Mouse (Mus musculus): ENCODE measurements at regions not wholly inside any gene's neighbourhood (a gene's known extent, or its start where the extent isn't known, plus 50 kb on each side); places are given as distances from the start of the nearest gene placed in this dataset.
"Not testable (repeated sequence)": the region's sequence is repeated elsewhere in the genome, so short reads cannot be mapped to it uniquely, and the experiment has no call there.

DNA sequence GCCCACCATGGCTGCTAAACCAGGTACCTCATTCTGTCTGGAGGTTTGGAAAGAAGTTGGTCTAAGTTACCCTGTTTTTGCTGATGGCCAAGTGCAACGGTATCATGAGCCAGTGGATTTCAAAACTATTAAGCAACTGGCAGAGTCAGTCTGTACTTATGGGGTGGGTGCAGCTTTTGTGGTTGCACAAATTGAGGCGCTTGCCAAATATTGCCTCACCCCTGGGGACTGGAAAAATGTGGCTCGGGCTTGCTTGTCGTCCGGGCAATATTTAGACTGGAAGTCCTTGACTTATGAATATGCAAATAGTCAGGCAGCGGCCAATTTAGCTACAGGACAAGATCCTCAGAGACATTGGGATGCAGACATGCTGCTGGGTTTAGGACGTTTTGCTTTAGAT lies 110.2 kb downstream of the Olfr164 start:
- DNase-seq: no peak

DNA sequence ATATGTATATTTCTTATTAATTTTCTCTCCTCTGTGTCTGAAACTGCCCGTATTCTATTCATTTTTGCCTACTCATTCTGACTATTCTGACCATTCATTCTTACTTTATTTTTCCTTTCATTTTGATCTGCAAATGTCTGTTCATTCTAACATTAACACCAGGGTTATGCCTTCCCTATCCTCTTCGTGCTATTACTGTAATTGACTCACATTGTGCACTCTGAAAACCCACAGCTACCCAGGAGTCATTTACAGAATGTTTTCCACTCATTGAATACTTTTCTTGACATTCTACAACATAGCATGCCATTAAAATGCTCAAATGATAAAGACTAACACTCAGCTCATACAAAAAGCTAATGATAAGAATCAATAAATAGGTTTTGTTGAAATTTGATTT lies 112.9 kb downstream of the Olfr164 start:
- no peak for DNase-seq

DNA sequence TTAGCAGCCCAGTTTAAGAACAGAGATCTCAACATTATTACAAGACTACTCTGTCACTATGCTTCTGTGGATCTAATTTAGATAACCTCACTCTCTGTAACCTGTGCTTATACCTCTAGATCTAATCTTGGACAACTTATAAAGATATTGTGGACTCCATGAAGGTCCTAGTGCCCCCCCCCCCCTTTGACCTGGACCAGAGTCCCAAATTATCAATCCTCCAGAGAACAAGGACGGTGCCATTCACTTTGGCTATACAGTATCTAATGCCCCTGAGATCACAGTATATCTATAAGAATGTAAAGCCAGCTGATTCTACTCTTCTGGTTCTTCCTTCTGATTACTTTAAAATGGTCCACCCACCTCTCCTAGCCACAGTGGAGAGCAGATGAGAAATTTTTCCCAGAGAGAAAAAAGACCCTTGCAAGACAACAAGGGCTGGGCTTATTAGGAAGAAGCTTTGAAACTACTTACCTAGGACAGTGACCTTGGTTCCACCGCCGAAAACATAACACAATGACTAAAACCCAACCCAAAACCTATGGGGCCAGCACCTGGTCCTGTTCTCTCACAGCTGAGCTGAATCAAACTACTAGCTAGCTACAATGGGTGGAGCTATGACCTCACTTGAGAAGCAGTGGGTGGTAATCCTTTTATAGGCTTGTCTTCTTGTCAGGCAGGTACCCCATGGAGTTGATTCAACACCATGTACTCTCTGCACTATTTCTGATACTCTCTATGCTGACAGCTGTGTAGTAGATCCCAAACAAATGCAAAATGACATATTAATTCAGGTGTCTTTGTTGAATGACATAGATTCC lies 113.9 kb downstream of the Olfr164 start:
- DNase-seq: no peak

DNA sequence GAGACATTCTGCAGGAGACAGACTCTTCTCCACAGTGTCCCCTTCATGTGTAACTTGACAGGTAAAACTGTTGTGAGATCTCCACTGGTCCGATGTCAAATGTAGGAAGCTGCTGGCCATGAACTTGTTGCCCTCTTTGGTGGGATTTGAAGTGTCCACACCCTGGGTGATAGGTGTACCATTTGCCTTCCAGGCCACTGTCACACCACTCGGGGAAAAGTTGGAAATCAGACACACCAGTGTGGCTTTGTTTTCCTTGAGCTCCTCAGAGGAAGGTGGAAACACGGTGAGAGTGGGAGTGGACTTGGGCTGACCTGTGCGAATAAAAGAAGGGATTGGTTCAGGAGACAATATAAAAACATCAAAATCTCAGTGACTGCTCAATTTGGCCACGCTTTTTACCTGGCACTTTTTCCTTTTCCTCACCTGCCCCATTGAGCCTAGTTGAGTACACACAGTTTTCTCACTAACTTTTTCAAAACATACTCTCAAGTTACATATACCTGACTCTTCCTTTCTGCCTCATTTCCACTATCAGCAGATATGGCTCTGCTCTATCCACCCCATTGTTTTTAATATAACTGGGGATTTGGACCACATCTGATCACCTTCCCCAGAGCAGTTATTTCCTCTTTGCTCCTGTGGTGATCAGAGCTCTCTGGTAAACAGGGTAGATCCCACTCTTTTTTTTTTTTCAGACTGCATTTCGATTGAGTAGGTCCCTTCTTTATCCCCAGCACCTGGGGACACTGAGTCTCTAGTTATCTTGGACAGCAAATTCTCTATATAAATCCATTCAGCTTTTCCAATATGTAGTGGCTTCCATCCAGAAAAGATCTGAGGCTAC lies 115.1 kb downstream of the Olfr164 start:
- DNase-seq: no peak

DNA sequence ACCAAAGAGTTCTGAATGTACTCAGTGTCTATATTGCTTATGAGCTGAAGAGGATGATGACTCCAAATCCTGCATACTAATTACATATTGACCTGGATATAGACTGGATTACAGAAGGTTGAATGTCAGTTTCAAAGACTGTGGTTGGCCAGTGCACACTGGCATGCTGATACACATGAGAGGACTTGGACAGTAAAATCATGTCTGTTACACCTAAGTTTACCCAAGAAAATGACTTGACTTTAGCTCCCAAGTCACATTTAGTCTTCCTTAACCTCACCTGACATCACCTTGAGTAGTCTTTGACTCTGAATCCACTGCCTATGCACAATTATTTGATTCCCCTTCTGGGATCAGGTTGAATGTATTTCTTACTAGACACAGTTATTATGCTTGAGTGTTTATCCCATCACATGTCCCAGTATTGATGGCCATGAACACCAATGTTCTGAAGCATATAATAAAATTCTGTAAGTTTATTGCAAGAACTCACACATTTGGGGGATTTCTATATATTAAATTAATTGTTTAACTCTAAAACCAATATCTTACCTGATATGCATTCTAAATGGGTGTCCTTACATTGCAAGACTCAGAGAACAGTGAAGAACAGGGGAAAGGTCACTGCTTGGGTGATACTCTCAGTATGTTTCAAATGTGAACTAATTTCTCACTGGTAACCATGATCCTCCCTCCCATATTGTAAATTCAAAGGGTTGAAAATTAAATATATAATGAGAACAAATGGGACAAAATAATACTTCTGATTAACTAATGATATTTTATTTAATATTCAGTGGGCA lies 116.0 kb downstream of the Olfr164 start:
- DNase-seq: no peak

DNA sequence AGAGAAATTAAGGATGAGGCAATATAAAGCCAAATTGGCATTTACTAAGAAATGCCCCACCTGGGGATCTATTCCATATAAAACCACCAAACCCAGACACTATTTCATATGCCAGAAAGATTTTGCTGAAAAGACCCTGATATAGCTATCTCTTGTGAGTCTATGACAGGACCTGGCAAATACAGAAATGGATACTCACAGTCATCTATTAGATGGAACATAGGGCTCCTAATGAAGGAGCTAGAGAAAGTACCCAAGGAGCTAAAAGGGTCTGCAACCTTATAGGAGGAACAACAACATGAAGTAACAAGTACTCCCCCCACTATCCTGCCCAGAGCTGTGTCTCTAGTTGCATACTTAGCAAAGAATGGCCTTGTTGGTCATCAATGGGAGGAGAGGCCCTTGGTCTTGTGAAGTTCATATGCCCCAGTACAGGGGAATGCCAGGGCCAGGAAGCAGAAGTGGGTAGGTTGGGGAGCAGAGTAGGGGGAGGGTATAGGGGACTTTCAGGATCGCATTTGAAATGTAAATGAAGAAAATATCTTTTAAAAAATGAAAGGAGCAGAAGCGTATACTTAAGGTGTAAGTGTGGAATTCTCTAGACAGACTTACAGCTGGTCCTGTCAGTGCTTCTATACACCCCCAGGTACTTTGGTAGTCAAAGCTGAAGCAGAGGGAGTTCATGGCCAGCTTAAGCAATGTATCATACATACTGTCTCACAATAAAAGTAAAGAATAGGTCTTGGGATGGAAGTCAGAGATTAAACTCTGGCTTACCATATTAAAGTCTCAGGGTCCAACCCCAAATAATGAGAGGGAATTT lies 128.2 kb downstream of the Olfr164 start:
- DNase-seq: no peak

DNA sequence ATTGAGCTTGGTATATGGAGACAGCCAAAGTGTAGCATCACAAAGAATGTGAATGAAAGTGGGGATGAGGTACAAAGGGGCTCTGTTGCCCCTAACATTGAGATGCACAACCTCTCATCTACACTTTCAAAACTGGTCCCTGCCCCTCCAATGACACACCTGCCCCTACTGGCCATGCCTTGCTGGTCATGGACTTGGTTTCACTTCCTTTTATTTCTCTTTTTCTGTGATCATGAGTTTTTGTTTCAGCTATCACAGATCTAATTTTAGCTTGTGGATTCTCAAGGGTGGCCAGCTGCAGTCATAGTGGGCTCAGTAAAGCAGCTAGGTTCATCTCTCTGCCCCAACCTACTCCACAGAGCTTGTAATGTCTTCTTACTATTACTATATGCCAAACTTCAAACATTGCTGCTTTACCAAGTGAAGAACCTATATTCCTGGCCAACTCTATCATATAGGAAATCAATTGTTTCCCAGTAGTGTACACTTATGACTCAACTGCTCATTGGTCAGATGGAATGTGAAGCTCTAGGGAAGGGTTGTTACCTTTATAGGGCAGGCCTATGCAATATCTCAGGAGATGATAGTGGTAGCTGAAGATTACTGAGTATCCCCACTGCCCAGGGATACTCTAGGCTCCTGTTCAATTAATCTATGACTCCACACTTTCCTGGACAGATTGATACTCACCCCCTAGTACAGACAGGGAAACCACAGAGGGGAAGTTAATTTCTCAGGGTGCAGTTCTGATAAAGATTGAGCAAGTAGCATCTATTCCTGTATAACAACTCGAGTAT lies 134.5 kb downstream of the Olfr164 start:
- no peak for DNase-seq

DNA sequence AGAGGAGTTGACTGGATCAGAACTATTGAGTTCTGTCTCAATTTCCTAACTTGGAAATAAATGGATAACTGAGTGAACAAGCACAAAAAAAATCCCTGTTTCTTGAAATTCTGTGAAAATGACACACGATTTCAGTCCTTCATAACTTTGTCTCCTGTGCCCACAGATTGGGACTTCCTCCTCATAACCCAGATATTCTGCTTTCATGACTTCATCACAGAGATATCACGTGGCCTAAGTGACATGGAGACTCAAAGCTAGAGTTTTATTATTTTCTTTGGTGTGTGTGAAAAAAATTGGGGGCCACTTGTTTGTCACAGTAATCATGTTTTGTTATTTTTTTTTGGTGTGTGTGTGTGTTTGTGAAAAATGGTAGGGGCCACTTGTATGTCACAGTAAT lies 160.8 kb downstream of the Olfr164 start:
- no peak for DNase-seq

DNA sequence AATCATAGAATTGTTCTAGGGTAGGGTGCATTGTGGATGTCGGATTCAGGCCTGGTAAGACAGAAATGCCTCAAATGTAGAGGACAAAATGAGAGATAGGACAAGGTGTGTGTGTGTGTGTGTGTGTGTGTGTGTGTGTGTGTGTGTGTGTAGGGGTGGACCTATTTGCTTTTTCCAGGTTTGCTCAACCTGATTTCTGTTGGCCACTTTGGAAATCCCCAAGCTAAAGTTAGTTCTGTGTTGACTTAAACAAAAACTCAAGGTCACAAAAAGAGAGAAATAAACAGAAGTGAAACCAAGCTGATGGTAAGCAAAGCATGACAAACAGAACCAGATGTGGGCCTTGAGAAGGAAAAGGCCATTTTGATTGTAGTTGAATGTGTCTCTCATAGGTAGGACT lies 161.4 kb downstream of the Olfr164 start:
- DNase-seq: not testable (repeated sequence)

DNA sequence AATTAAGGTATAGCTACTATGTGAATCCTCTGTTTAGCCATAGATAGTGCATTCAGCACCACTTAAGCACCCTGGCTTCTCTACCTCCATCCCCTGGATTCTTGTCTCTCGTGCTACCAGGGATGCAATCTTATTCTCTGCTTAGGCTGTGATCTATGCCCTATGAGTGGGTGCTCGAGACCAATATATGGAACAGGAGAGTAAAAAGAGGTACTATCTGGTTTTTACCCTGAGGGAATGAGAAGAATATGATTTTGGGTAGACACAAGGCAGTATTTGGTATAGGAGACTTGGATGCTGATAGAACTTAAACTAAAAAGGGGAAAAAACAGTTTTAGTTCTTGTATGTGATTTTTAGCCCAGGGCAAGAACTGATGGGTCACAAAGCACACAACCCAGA lies 162.8 kb downstream of the Olfr164 start:
- no peak for DNase-seq

DNA sequence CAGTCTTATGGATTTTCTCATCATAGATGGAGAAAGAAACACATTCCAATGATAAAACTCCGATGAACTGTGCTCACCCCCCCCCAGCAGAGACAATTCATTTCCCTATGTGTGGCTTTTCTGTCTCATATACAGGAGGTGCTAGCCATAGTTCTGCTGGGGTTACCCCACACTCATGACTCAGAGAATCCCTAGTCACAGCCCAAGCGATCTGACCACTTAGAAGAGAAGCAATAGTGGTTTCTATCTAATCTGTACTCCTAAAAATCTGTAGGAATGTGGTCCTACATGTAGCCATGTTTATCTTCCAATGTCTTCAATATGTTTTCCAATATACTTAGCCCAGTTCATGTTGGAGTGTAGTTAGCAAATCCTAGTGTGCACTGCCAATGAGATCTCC lies 163.3 kb downstream of the Olfr164 start:
- no peak for DNase-seq

DNA sequence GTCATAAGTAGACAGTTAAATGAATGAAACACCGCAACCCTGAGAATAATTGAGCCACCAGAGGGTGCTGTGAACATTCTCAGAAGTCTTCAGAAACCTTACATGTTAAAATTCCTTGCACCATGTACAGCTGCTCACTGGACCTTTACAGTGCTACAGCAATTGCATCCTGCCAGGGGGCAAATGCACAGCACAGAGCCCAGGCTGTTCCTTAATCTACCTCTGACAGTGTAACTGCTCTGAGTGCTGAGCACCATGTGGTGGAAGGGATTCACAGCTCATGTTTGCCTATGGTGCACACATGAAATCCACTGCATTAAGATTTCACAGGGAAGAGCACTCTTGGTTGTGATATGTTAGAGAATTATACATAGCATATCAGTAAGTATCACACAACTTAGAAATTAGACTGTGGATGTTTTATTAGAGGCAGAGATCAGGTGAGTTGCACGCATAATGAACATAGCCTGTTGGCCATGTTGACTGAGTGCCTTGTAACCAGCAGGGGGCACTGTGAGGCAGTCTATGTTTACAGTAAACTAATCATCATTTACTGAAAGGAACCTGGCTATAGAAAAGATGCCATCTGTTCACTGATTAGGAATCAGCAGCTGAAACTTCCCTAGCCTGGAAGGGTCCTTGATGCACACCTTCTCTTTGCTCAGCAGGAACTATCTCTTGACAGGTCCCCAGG lies 167.4 kb downstream of the Olfr164 start:
- peak in 1 of 2 experiments; percentile 9 for DNase-seq
